Mouse (Mus musculus): ENCODE results near the gene Arhgap10.

Arhgap10 gene

DNA sequence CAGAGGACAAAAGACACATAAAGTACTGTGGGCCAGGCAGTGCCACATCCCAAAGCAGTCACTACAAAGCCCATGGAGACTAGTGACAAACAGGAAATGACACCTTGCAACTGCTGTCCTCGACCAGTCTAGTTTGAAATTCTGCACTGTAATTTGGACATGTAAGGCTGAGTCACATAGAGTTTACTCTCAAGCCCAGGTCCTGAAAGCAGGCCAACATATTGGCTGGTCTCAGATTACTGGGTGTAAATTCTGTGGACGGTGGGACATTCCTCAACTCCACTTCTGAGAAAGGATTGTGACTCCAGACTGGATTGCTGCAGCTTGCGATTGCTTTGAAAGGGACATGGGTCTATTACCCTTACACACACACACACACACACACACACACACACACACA lies 229.7 kb downstream of the Arhgap10 start:
- DNase-seq (ENCODE audit: low spot score in 2 of 2) = no peak

DNA sequence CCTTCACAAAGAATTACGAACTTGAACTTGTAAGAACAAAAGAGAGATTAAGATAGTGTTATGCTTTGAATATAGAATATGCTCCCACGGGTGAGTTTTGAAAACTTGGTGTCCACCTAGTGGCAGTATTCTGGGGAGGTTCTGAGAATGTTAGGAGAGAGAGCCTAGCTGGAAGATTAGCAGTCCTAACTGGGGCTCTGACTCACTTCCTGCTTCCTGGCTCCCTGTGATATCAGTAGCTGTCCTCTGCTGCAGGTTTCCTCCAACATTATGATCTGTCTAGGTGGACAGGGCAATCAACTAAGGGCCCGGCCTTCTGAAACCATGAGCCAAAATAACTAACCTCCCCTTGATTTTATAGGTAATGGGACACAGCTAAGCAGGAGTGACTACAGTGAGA lies 233.3 kb downstream of the Arhgap10 start:
- DNase-seq (ENCODE audit: low spot score in 2 of 2) = no peak

GRCm38 (mm10) chr8:77282605-77283236 lies 235.0 kb downstream of the Arhgap10 start:
- no peak for DNase-seq (ENCODE audit: low spot score in 2 of 2)

DNA sequence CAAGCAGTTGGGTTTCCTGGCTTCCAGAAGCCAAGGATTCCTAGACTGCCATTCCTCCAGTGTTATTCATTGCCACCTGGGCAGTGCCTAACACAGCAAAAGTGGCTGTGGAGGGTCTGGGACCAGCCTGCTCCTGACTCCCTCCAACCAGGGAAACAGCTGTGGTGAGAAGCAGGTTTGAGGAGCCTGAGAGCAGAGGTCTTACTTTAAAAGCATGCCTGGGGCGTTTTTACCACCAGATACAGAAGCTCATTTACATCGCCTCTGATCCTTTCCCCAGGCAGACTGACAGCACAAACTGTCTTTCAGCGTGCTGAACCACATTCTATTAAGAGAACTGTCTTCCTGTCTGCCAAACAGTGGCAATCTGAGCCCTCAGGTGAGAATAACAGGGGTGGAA lies 237.8 kb downstream of the Arhgap10 start:
- DNase-seq (ENCODE audit: low spot score in 2 of 2) = no peak

DNA sequence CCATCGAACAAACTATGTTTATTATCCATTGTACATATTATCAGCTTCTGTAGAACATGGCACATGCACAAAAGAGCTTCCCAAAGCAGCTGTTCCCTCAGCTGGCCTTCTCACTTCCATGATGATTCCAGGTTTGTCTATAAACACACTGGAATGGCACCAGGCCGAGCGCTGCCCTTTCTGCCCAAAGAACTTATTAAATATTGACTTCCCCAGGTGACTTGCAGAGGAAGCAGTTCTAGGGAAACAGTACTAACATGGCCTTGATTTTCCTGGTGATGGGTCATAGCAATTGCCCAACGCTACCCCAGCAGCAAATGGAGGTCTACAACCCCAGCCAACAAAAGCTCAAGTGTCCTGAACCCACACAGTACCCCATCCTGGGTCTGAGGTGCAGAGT lies 239.5 kb downstream of the Arhgap10 start:
- DNase-seq (ENCODE audit: low spot score in 2 of 2) = no peak

DNA sequence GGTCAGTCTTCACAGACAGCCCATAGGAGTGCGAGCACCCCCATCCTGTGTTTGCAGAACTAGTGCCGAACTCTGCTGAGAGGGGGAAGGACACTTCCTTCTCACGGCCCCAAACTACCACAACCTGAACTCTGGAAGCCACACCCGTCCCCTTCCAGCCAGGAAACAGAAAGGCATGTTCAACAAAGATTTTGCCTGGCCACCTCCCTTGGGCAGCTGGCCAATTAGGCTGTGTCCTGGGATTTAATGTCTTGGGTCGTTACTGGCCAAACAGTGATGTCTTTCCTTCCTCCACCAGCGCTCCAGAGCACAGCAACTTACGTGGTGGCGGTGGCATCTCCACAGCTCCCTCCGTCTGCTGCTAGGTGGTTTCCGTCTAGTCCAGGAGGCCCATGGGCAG lies 240.9 kb downstream of the Arhgap10 start:
- DNase-seq (ENCODE audit: low spot score in 2 of 2) = no peak

DNA sequence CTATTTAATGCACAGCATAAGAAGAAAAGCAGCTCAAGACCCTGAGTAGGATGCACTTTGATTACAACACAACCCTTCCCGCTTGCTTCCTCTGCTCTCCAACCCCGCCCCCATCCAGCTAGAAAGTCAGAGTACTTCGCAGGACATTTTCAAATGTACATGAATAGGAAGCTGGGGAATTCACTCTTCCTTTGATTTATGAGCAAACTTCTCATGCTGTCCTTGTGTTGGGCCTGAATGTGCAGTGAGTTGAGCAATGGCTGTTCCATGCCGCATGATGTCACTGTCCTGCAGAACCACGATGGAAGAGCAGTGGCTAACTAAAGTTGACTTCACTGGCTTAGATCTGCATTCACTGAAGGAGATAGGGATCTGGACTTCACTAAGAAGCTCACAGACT lies 242.2 kb downstream of the Arhgap10 start:
- no peak for DNase-seq (ENCODE audit: low spot score in 2 of 2)

- no peak for DNase-seq (ENCODE audit: low spot score in 2 of 2)
Measured at GRCm38 (mm10) chr8:77272136-77272535, 245.6 kb downstream of the Arhgap10 start.

- no peak for DNase-seq (ENCODE audit: low spot score in 2 of 2)
Measured at GRCm38 (mm10) chr8:77267941-77268405, 249.8 kb downstream of the Arhgap10 start.

- no peak for DNase-seq (ENCODE audit: low spot score in 2 of 2)
Measured at GRCm38 (mm10) chr8:77262216-77263009, 255.3 kb downstream of the Arhgap10 start.

DNA sequence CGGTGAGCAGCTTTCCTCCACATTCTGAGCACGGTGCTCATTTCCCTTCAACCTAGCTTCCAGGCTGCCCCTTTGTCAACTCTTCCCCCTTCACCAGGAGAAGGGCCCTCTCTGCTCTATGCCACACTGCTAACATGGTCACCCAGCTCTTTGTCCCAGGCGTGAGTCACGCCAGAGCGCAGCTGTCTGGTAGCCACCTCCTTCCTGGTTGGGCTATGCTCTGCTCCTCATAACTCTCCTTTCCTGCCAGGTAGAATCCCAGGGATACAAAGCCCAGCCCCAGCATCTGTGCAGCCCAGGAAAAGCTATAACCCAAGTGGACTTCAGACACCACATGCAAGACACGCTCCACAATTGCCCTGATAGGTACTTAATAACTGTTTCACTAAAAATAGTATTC lies 256.5 kb downstream of the Arhgap10 start:
- no peak for DNase-seq (ENCODE audit: low spot score in 2 of 2)

DNA sequence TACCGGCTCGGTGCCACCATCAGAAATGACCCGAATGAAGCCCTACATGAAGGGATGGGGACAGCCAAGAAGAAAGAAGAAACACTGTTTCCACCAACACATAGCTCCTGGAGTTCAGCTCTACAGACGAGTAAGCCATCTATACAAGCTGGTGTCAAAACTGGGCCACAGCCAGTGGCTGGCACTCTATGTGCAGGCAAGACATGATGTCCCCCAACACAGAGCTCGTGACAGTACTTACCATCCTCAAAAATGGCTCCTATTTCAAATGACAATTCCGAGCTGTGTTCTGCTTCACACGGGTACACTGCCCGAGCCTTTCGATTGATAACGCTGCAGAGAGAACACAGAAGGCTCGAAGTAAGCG lies 260.7 kb downstream of the Arhgap10 start:
- DNase-seq (ENCODE audit: low spot score in 2 of 2) = no peak

DNA sequence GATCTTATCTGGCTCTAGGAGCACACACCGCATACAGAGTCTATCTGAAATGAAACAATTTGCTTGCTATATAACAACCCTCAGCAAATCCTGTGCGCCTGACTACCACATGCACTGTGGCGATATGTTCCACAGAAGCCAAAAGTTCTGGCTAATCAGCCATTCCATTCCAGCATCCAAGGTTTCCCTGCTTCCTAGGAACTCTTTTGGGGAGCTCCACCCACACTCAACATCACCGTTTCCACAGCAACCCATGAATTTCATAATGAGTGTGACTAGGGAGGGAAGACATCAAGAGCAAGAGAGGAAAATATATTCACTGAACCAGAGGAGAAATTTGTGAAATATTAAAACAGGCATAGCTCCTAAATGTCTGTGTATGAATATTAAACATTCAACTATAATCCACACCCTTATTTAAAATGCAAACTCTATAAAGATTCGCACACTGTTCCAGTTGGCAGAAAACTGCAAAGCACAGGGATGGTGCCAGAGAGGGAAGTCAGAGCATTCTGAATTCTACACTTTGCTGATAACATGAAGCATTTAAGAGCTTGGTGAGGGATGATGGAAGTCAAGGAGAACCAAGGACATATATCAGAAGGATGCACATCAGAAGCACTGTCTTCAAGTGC lies 261.2 kb downstream of the Arhgap10 start:
- DNase-seq (ENCODE audit: low spot score in 2 of 2) = no peak

GRCm38 (mm10) chr8:77254466-77254865 lies 263.3 kb downstream of the Arhgap10 start:
- no peak for DNase-seq (ENCODE audit: low spot score in 2 of 2)

GRCm38 (mm10) chr8:77251134-77251533 lies 266.6 kb downstream of the Arhgap10 start:
- DNase-seq (ENCODE audit: low spot score in 2 of 2) = no peak

GRCm38 (mm10) chr8:77250094-77250493 lies 267.7 kb downstream of the Arhgap10 start:
- DNase-seq (ENCODE audit: low spot score in 2 of 2) = no peak

DNA sequence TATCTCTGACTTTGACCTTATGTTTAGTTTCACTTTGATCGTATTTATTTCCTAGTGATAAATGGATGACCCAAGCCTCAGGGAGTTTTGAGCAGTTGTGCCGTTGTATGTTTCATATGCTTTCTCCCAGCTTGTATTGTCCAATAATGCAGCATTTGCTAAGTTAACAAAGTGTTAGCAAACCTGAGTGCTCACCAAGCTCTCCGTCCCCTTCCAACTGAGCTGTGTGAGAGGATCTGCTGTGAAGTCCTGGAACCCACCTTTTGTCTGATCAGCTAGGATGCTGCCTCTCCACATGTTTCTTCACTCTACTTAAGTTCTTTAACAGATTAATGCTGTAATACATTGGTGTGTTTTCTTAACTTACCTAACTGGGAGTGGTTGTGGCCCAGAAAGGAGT lies 276.4 kb downstream of the Arhgap10 start:
- DNase-seq (ENCODE audit: low spot score in 2 of 2) = no peak

DNA sequence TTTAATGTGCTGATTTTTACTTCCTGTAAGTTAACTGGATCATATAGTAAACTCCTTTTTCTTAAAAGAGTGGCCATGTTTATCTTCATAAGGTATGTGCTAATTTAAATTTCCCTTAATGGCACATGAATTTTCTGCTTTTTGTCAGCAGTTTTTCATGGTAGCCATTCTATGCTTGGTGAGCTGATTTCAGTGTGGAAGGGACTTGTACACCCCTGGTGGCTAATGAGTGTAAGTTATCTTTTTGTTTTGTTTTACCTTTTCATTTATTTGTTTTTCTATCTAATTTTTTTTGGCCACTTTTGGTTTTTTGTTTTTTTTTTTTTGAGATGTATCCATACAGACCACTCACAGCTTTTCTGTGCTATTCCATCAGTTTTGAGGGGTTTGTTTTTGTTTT lies 278.3 kb downstream of the Arhgap10 start:
- no peak for DNase-seq (ENCODE audit: low spot score in 2 of 2)

DNA sequence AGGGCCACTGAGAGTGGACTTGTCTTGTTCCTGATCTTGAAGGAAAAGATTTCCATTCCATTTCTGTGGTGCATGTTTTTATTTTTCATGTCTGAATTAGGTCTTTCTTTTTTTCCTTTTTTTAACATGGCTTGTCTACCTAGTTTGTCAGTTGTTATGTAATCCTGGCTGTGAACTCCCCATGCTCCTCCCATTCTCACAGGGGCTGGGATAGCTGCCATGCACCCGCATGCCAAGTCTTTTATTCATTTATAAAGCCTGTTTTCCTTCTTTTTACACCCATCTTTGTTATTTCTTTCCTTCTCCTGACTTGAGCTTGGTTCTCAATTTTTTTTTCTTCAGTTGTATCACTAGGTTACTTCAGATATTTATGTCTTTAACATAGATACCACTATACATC lies 281.1 kb downstream of the Arhgap10 start:
- no peak for DNase-seq (ENCODE audit: low spot score in 2 of 2)

- no peak for DNase-seq (ENCODE audit: low spot score in 2 of 2)
Measured at GRCm38 (mm10) chr8:77232411-77232810, 285.3 kb downstream of the Arhgap10 start.

DNA sequence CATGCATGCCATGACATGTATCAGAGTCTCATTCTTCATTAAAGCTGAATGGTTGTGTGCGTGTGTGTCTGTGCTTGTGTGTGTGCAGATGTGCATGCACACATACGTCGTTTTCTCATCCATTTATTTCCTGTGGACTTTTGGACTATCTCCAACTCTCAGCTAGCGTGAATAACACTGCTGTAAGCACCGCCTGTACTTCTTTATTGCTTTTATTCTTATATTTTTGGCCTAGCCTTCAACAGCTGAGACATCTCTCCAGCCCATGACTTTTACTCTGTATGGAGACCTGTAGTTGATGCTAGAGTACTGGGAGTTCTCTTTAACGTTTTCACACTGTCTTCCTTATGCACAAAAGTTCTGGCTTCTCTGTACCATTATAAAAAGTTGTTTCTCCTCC lies 285.9 kb downstream of the Arhgap10 start:
- DNase-seq (ENCODE audit: low spot score in 2 of 2) = no peak

DNA sequence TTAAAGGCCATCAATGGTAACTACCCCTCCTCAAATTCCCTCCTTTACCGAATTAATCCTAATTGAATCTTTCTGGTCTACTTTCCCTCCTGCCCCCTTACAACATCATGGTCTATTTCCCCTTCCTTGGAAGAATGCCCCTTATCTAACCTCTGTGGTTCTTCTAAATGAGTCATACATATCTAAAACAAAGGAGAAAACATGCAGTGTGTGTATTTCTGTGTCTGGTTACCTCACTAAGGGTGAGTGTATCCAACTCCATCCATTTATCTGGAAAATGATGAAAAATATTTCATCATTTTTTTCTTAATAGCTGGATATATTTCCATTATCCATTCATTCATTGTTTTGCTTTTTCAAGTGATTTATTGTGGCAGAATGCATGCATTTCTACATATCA lies 286.5 kb downstream of the Arhgap10 start:
- no peak for DNase-seq (ENCODE audit: low spot score in 2 of 2)

DNA sequence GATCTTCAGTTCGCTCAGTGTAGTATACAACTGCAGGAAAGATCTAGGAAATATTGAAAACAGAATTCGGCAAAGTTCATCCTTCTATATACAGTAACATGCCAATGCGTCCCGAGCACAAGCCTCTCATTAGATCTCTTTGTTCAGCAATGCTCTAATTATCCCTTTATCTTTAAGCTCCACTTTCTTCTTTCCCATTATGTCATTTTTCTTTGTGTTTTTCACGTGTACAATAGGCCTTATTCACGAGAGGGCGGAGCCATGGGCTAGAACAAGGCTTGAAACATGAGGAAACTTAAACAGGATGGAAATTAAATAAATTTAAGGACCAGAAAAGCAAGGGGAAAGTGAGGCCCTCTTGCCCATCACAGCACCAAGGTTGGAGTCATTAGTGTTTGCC lies 289.1 kb downstream of the Arhgap10 start:
- DNase-seq (ENCODE audit: low spot score in 2 of 2) = no peak
